8 mouse cellular contexts compared by ENCODE assay signal in the genomic region with DNA sequence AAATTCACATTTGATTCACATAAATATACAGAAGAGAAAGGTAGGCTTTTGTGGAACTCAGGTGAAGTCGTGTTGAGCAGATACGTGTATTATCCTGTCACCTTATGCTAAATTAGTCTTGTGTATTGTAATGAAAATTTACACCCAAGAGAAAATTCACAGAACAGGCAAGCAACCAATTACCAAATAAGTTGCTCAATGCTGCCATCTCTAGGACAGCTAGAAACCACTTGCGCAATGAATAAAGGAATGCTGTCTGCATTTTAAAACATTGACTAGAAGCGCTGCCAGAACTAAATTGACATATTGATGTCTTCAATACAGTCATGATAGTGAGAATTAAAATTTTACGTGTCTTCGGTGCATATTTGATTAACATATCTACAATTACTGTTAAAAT. TPM values are rescaled to one million over a fixed set of nuclear protein-coding genes. Genes with fewer than 3 reads are reported as not detected.
DNase-seq lines count a peak whose midpoint lies in the region; ATAC-seq and TF ChIP-seq lines count a peak whose summit lies in the region.

No protein-coding gene starts in this region.

- H3K9ac ChIP-seq in neural tube, embryonic 11.5 days (ENCODE audit: low read length), result no peak overlapping the region
- no peak overlapping the region for H3K9ac ChIP-seq in neural tube, embryonic 15.5 days (replicated peaks)
- no peak overlapping the region for H3K9ac ChIP-seq in lung, postnatal 0 days (replicated peaks; ENCODE audit: low read depth)
- H3K9ac ChIP-seq in forebrain, embryonic 12.5 days, result no peak overlapping the region

- intact Hi-C loops in gastrocnemius, postnatal 14 days (cut with DNase I; ENCODE audit: low total_unique reads), result loop anchor here (5.0 kb wide), 3 partner anchors 138 to 977 kb away; no protein-coding TSS in a partner anchor

- peaks cover 6% of the 10 kb centered on the region for H3K36me3 ChIP-seq in heart, embryonic 10.5 days
- H3K36me3 ChIP-seq in neural tube, embryonic 11.5 days (ENCODE audit: control insufficient read depth, insufficient read depth, low read length), result peaks cover 1% of the 10 kb centered on the region; the same call in 1 of the 2 replicates
- H3K36me3 ChIP-seq in neural tube, embryonic 15.5 days, result no peaks in the 10 kb centered on the region
- no peaks in the 10 kb centered on the region for H3K36me3 ChIP-seq in lung, postnatal 0 days (ENCODE audit: insufficient read depth, low read length)
- H3K36me3 ChIP-seq in forebrain, embryonic 12.5 days (replicated peaks), result peaks cover 2% of the 10 kb centered on the region

- H3K4me3 ChIP-seq in heart, embryonic 10.5 days, result no peak overlapping the region
- no peak overlapping the region for H3K4me3 ChIP-seq in neural tube, embryonic 11.5 days (ENCODE audit: low read depth, low read length)
- H3K4me3 ChIP-seq in neural tube, embryonic 15.5 days (replicated peaks), result no peak overlapping the region
- H3K4me3 ChIP-seq in cerebellum, adult 2 months (replicated peaks; ENCODE audit: insufficient read depth, low read depth, low read length), result no peak overlapping the region
- H3K4me3 ChIP-seq in lung, postnatal 0 days (ENCODE audit: low read depth, low read length), result no peak overlapping the region
- no peak overlapping the region for H3K4me3 ChIP-seq in forebrain, embryonic 12.5 days (replicated peaks)

- H3K4me1 ChIP-seq in heart, embryonic 10.5 days, result peaks cover 25% of the 10 kb centered on the region
- peaks cover 9% of the 10 kb centered on the region for H3K4me1 ChIP-seq in neural tube, embryonic 11.5 days (ENCODE audit: control insufficient read depth, insufficient read depth, low read length)
- peaks cover 27% of the 10 kb centered on the region for H3K4me1 ChIP-seq in neural tube, embryonic 15.5 days
- peaks cover 5% of the 10 kb centered on the region for H3K4me1 ChIP-seq in cerebellum, adult 2 months (ENCODE audit: control insufficient read depth, insufficient read depth, low read length)
- H3K4me1 ChIP-seq in lung, postnatal 0 days (ENCODE audit: insufficient read depth, low read depth, low read length), result peaks cover 6% of the 10 kb centered on the region; the same call in 1 of the 2 replicates
- H3K4me1 ChIP-seq in forebrain, embryonic 12.5 days, result peaks cover 29% of the 10 kb centered on the region

- 11% methylated on average over 6 of the region's 6 CpGs for WGBS in heart, embryonic 10.5 days
- WGBS in neural tube, embryonic 11.5 days, result 17% methylated on average over 6 of the region's 6 CpGs
- 11% methylated on average over 6 of the region's 6 CpGs for WGBS in neural tube, embryonic 15.5 days
- WGBS in cerebellum, adult 2 months, result 6% methylated on average over 6 of the region's 6 CpGs
- WGBS in lung, postnatal 0 days, result 11% methylated on average over 6 of the region's 6 CpGs
- 16% methylated on average over 6 of the region's 6 CpGs for WGBS in forebrain, embryonic 12.5 days

- TF ChIP-seq CTCF in cerebellum, adult 2 months (IDR thresholded peaks at IDR 0.05; ENCODE audit: borderline replicate concordance, insufficient read depth, low read depth, low read length), result 0 out of 2 replicates have a peak, but pooled peaks have one; percentile 20
- peak; percentile 78 for TF ChIP-seq CTCF in lung, postnatal 0 days (IDR thresholded peaks at IDR 0.05)

- no peak for TF ChIP-seq POLR2A in cerebellum, adult 2 months (IDR thresholded peaks at IDR 0.05; ENCODE audit: borderline replicate concordance, insufficient read depth, low read length)

- no peak overlapping the region for H3K27ac ChIP-seq in heart, embryonic 10.5 days
- H3K27ac ChIP-seq in neural tube, embryonic 11.5 days (ENCODE audit: low read depth, low read length), result no peak overlapping the region
- no peak overlapping the region for H3K27ac ChIP-seq in neural tube, embryonic 15.5 days (replicated peaks)
- H3K27ac ChIP-seq in cerebellum, adult 2 months (ENCODE audit: insufficient read depth, low read length), result no peak overlapping the region
- H3K27ac ChIP-seq in lung, postnatal 0 days (ENCODE audit: low read length), result no peak overlapping the region
- no peak overlapping the region for H3K27ac ChIP-seq in forebrain, embryonic 12.5 days

- 0 out of 2 replicates have a peak, but pooled peaks cover 4% of the 10 kb centered on the region for H3K27me3 ChIP-seq in heart, embryonic 10.5 days (ENCODE audit: insufficient read depth, poor library complexity, severe bottlenecking)
- no peaks in the 10 kb centered on the region for H3K27me3 ChIP-seq in neural tube, embryonic 11.5 days (ENCODE audit: control insufficient read depth, insufficient read depth, low read length)
- no peaks in the 10 kb centered on the region for H3K27me3 ChIP-seq in neural tube, embryonic 15.5 days (replicated peaks)
- no peaks in the 10 kb centered on the region for H3K27me3 ChIP-seq in cerebellum, adult 2 months (ENCODE audit: control insufficient read depth, insufficient read depth, low read length)
- no peaks in the 10 kb centered on the region for H3K27me3 ChIP-seq in lung, postnatal 0 days (replicated peaks; ENCODE audit: insufficient read depth, low read length)
- no peaks in the 10 kb centered on the region; the same call in 1 of the 2 replicates for H3K27me3 ChIP-seq in forebrain, embryonic 12.5 days

- H3K9me3 ChIP-seq in heart, embryonic 10.5 days, result no peaks in the 10 kb centered on the region
- no peaks in the 10 kb centered on the region for H3K9me3 ChIP-seq in neural tube, embryonic 11.5 days (ENCODE audit: control insufficient read depth, low read length)
- no peaks in the 10 kb centered on the region for H3K9me3 ChIP-seq in neural tube, embryonic 15.5 days (replicated peaks)
- H3K9me3 ChIP-seq in lung, postnatal 0 days (ENCODE audit: low read length), result no peaks in the 10 kb centered on the region
- H3K9me3 ChIP-seq in forebrain, embryonic 12.5 days, result no peaks in the 10 kb centered on the region

- no peak overlapping the region for H3K4me2 ChIP-seq in neural tube, embryonic 11.5 days (ENCODE audit: low read depth)
- no peak overlapping the region for H3K4me2 ChIP-seq in neural tube, embryonic 15.5 days
- no peak overlapping the region for H3K4me2 ChIP-seq in lung, postnatal 0 days (replicated peaks; ENCODE audit: low read depth, low read length)
- H3K4me2 ChIP-seq in forebrain, embryonic 12.5 days, result no peak overlapping the region

- DNase-seq in heart, adult 18-20 months, result peak; percentile 50 to 75
- DNase-seq in heart, embryonic 10.5 days (ENCODE audit: low spot score), result no peak
- peak; percentile 28 for DNase-seq in neural tube, embryonic 11.5 days (ENCODE audit: low spot score)
- DNase-seq in cerebellum, adult 2 months, result peak; percentile 25 to 68
- peak; percentile 75 for DNase-seq in lung, postnatal 0 days (ENCODE audit: low spot score)
- no peak for DNase-seq in gastrocnemius, postnatal 14 days

- TF ChIP-seq EP300 in lung, postnatal 0 days (IDR thresholded peaks at IDR 0.05), result no peak

- ATAC-seq in neural tube, embryonic 11.5 days (ENCODE audit: insufficient read depth, low FRiP score, low TSS enrichment), result no peak
- no peak for ATAC-seq in neural tube, embryonic 15.5 days (ENCODE audit: low FRiP score)
- ATAC-seq in lung, postnatal 0 days, result no peak
- ATAC-seq in forebrain, embryonic 12.5 days (ENCODE audit: low FRiP score), result no peak

RNA-seq across cellular contexts. Expression of gene Irs1, which starts 2.9 kb away (rescaled TPM):
- total RNA-seq in heart, adult 18-20 months (2021), result 10 to 100 TPM; 29.1 to 43.5 TPM
- 10.0 and 12.5 TPM in 2 replicates for polyA plus RNA-seq in heart, embryonic 10.5 days (2016; fragmentation: Nextera tagmentation; extraction: Ambion mirVana)
- polyA plus RNA-seq in neural tube, embryonic 11.5 days (2014; fragmentation: Nextera tagmentation; extraction: Ambion mirVana), result 11.5 TPM in 2 replicates
- polyA plus RNA-seq in neural tube, embryonic 15.5 days (2015; fragmentation: Nextera tagmentation; extraction: Ambion mirVana), result 7.5 and 8.1 TPM in 2 replicates
- polyA plus RNA-seq in cerebellum, adult 2 months (2012; rRNA removed), result 10.5 and 10.6 TPM in 2 replicates
- 4.7 and 5.9 TPM in 2 replicates for polyA plus RNA-seq in lung, postnatal 0 days (2015; fragmentation: Nextera tagmentation; extraction: Ambion mirVana)
- polyA plus RNA-seq in forebrain, embryonic 12.5 days (2016; fragmentation: Nextera tagmentation; extraction: Ambion mirVana), result 17.8 and 18.3 TPM in 2 replicates
- total RNA-seq in gastrocnemius, postnatal 14 days (2021), result 10 to 100 TPM; 43.0 to 60.6 TPM

RNA-seq across cellular contexts. Expression of gene Rhbdd1, which starts 22.1 kb away (rescaled TPM):
- total RNA-seq in heart, adult 18-20 months (2021), result 10 to 100 TPM in 1 of 2 experiments, 1 to 10 TPM in 1; 9.0 to 11.9 TPM
- polyA plus RNA-seq in heart, embryonic 10.5 days (2016; fragmentation: Nextera tagmentation; extraction: Ambion mirVana), result 11.0 and 12.4 TPM in 2 replicates
- 7.9 and 10.3 TPM in 2 replicates for polyA plus RNA-seq in neural tube, embryonic 11.5 days (2014; fragmentation: Nextera tagmentation; extraction: Ambion mirVana)
- 4.1 and 4.7 TPM in 2 replicates for polyA plus RNA-seq in neural tube, embryonic 15.5 days (2015; fragmentation: Nextera tagmentation; extraction: Ambion mirVana)
- 10.7 and 11.6 TPM in 2 replicates for polyA plus RNA-seq in cerebellum, adult 2 months (2012; rRNA removed)
- polyA plus RNA-seq in lung, postnatal 0 days (2015; fragmentation: Nextera tagmentation; extraction: Ambion mirVana), result 7.8 and 8.1 TPM in 2 replicates
- 8.9 and 10.4 TPM in 2 replicates for polyA plus RNA-seq in forebrain, embryonic 12.5 days (2016; fragmentation: Nextera tagmentation; extraction: Ambion mirVana)
- total RNA-seq in gastrocnemius, postnatal 14 days (2021), result 1 to 10 TPM; 8.7 to 9.9 TPM

Comparison
In these comparisons a context has a peak if more than half of its experiments do, and no peak if none do; other contexts are left out.
1. DNase-seq: peak in heart, adult 18-20 months (2 of 2), neural tube, embryonic 11.5 days (single experiment), cerebellum, adult 2 months (2 of 2) and lung, postnatal 0 days (single experiment); none in heart, embryonic 10.5 days (single experiment) and gastrocnemius, postnatal 14 days (single experiment).